Mouse (Mus musculus) c-Kit-negative CD71-positive TER-119-positive erythroid progenitor cells, embryonic 14.5 days (primary cell): Measurements from ENCODE around the gene Aip.
A peak's percentile ranks its signal among the peaks of the same experiment; 100 is the strongest.

ENCODE experiments used
- DNase-seq: peaks from one replicate; pipeline ENCODE4 v3.0.0-alpha.2; 2013; ENCODE audit warnings: low read depth, low spot score

The Aip gene

GRCm38 (mm10) chr19:4125741-4126696, at the start of gene Aip:
Gene Aip, minus strand, starts transcription at chr19:4125858.
- DNase-seq: peak; percentile 93

- no peak for DNase-seq
Observed at GRCm38 (mm10) chr19:4172925-4173324, 47.3 kb upstream of the Aip start.

- DNase-seq: no peak
Observed at GRCm38 (mm10) chr19:4171393-4172290, 46.0 kb upstream of the Aip start.

GRCm38 (mm10) chr19:4170723-4171392, 45.2 kb upstream of the Aip start:
- no peak for DNase-seq

- DNase-seq: no peak
Observed at GRCm38 (mm10) chr19:4169810-4170209, 44.2 kb upstream of the Aip start.

- peak; percentile 95 for DNase-seq
Observed at GRCm38 (mm10) chr19:4169378-4169784, 43.7 kb upstream of the Aip start.

- no peak for DNase-seq
Observed at GRCm38 (mm10) chr19:4166678-4167476, 41.2 kb upstream of the Aip start.

GRCm38 (mm10) chr19:4164721-4165120, 39.1 kb upstream of the Aip start:
- no peak for DNase-seq

- no peak for DNase-seq
Observed at GRCm38 (mm10) chr19:4164100-4164499, 38.4 kb upstream of the Aip start.

GRCm38 (mm10) chr19:4163543-4163887, 37.9 kb upstream of the Aip start:
- no peak for DNase-seq

GRCm38 (mm10) chr19:4162646-4163542, 37.2 kb upstream of the Aip start, which contains the start of gene Rps6kb2:
Gene Rps6kb2, minus strand, starts transcription at chr19:4163354.
- DNase-seq: peak; percentile 90

GRCm38 (mm10) chr19:4159049-4159448, 33.4 kb upstream of the Aip start:
- no peak for DNase-seq

- DNase-seq: no peak
Observed at GRCm38 (mm10) chr19:4156771-4157170, 31.1 kb upstream of the Aip start.

- no peak for DNase-seq
Observed at GRCm38 (mm10) chr19:4156073-4156579, 30.5 kb upstream of the Aip start.

- no peak for DNase-seq
Observed at GRCm38 (mm10) chr19:4155223-4156072, 29.8 kb upstream of the Aip start.

- no peak for DNase-seq
Observed at GRCm38 (mm10) chr19:4154437-4155222, 29.0 kb upstream of the Aip start.

- no peak for DNase-seq
Observed at GRCm38 (mm10) chr19:4153232-4153654, 27.6 kb upstream of the Aip start, which contains the start of gene Ptprcap. Gene Ptprcap, plus strand, starts transcription at chr19:4153604.
